Mouse (Mus musculus) midbrain, embryonic 15.5 days (tissue): ENCODE data around the gene Mpo. TPM values are rescaled to one million over a fixed set of nuclear protein-coding genes. Genes with fewer than 3 reads are reported as not detected.

Experiments used
- ATAC-seq: fragments of 200-750 bp; cut with Nextera tagmentation; replicated peaks from 2 replicates; pipeline ENCODE4 v1.8.0; 2017; ENCODE audit warnings: moderate TSS enrichment
- H3K27ac ChIP-seq: fragments of 300-500 bp; sonication (generic); 2 replicates; pipeline ENCODE4 v1.5.1; 2015; ENCODE audit warnings: mild to moderate bottlenecking, inconsistent platforms
- H3K27me3 ChIP-seq: fragments of 300-500 bp; sonication (generic); replicated peaks from 2 replicates; pipeline ENCODE4 v1.6.1; 2015; ENCODE audit warnings: inconsistent platforms
- H3K36me3 ChIP-seq: fragments of 300-500 bp; sonication (generic); replicated peaks from 2 replicates; pipeline ENCODE4 v1.6.1; 2015; ENCODE audit warnings: inconsistent platforms
- H3K4me1 ChIP-seq: fragments of 300-500 bp; sonication (generic); 2 replicates; pipeline ENCODE4 v1.6.1; 2015; ENCODE audit warnings: inconsistent platforms
- H3K4me2 ChIP-seq: fragments of 300-500 bp; sonication (generic); 2 replicates; pipeline ENCODE4 v1.6.1; 2015; ENCODE audit warnings: inconsistent platforms, mild to moderate bottlenecking, moderate library complexity
- H3K4me3 ChIP-seq: fragments of 300-500 bp; sonication (generic); 2 replicates; pipeline ENCODE4 v1.5.1; 2015; ENCODE audit warnings: mild to moderate bottlenecking, inconsistent platforms
- H3K9ac ChIP-seq: fragments of 300-500 bp; sonication (generic); 2 replicates; pipeline ENCODE4 v1.6.1; 2015; ENCODE audit warnings: mild to moderate bottlenecking, inconsistent platforms
- H3K9me3 ChIP-seq: fragments of 300-500 bp; sonication (generic); 2 replicates; pipeline ENCODE4 v1.6.1; 2016; ENCODE audit warnings: inconsistent platforms
- WGBS: fragments of 180-500 bp; shearing (Covaris S2); methylation state at CpG from one replicate; pipeline ENCODE4 v1.1.7; 2015; ENCODE audit warnings: mixed read lengths; 5-methylcytosine and 5-hydroxymethylcytosine counted together
- polyA plus RNA-seq: library from polyadenylated mRNA; unstranded; fragments of >200 nt; fragmentation: Nextera tagmentation; extraction: Ambion mirVana; gene quantifications from 2 replicates; pipeline ENCODE4 v1.2.1, GENCODE M21; 2015

The Mpo gene
- polyA plus RNA-seq, 1 experiment from 2014 or later: 0.12 TPM

DNA sequence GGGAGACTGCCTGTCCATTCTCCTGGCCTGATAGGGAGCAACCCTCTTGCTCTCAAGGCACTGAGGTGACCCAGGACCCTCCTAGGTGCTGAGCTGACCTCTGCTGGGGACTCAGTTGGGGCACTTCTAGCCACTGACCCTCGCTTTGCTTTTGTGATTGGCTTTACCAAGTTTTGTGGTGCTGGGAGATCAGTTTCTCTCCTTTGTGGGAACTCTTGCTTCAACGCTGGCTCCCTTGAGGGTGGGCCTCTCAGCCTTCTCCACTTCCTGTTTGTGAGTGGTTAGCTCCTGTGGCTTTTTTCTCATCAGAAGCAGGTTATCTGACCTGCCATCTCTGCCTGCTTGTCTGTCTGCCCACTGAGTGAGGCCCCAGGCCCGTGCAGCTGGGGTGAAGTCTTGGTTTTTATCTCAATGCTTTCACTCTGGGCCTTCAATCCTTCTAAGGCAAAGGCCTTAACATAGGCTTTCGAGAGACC is 41.9 kb upstream of the Mpo start:
- Histone ChIP-seq H3K36me3 (no peaks in the 10 kb centered on the region), H3K4me2 (no peak overlapping the region), H3K4me1 (no peaks in the 10 kb centered on the region), H3K27ac (no peak overlapping the region), H3K4me3 (no peak overlapping the region), H3K9me3 (no peaks in the 10 kb centered on the region), H3K27me3 (no peaks in the 10 kb centered on the region), H3K9ac (no peak overlapping the region)
- 68% methylated on average over 4 of the region's 4 CpGs for WGBS
- no peak for ATAC-seq

DNA sequence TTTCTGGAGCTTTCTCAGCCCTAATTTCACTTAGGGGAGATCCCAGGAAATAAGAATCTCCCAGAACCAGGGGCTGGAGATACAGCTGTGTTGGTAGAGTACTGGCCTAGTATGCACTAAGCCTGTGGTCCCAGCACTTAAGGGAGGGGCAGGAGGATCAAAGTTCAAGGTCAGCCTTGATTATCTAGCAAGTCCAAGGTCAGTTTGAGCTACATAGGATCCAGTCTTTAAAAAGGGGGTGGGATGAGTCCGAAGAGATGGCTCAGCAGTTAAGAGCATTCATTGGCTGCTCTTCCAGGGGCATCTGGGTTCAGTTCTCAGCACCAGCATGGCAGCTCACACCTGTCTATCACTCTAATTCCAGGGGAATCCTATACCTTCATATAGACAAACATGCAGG is 41.1 kb upstream of the Mpo start:
- H3K4me2 ChIP-seq: no peak overlapping the region
- no peaks in the 10 kb centered on the region for H3K36me3 ChIP-seq
- ATAC-seq: no peak
- no peak overlapping the region for H3K27ac ChIP-seq
- H3K9me3 ChIP-seq: no peaks in the 10 kb centered on the region
- 70% methylated on average over 1 of the region's 1 CpGs for WGBS
- H3K4me1 ChIP-seq: no peaks in the 10 kb centered on the region
- no peak overlapping the region for H3K9ac ChIP-seq
- no peaks in the 10 kb centered on the region for H3K27me3 ChIP-seq
- H3K4me3 ChIP-seq: no peak overlapping the region

DNA sequence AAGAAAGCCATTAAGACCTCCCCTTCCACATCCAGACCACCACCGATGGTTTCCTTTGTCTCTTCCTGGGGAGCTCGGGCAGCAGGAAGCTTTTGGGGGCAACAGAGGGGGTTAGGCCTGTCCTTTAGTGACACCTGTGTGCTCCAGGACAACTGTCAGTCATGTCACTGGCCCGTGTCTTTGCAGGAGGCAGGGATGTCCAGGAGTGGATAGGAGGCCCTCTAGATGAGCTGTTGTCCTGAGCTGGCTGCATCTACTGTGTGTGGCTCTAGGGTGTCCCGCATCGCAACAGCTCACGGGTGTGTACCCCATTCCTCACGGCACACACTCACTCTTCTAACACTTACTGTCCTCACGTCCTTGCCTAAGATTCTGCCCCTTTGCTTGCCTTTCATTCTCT is 40.1 kb upstream of the Mpo start:
- Histone ChIP-seq H3K4me3 (no peak overlapping the region), H3K9me3 (no peaks in the 10 kb centered on the region), H3K4me2 (no peak overlapping the region), H3K27me3 (no peaks in the 10 kb centered on the region), H3K36me3 (no peaks in the 10 kb centered on the region), H3K27ac (no peak overlapping the region), H3K9ac (no peak overlapping the region), H3K4me1 (no peaks in the 10 kb centered on the region)
- no peak for ATAC-seq
- 84% methylated on average over 8 of the region's 8 CpGs for WGBS

DNA sequence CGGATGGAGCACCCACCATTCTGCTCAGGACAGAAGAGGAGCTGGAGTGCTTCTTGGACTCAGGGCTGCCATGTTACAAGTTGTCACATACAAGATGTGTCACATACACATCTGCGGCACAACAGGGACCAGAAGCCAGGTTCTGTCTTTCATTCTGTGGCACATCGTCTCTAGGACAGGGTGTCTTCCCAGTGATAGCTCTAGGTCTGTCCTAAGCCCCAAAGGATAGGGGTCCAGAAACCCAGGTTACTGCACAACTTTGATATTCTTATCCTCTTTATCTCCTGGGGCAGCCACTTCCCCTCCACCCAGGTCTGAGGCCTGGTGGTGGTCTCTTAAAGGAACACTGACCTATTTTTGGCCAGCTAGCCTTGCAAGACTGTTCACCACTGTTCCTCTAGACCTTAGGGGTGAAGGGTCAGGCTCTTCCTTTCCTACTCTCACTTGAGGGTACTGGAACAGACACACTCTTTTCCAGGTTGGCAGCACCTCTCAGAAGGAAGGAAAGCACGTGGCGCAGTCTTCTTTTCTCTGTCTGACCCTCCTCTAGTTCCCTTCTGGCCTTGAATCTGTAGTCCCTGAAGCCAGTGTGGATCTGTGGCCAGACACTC is 39.4 kb upstream of the Mpo start:
- Histone ChIP-seq H3K27ac (no peak overlapping the region), H3K9ac (no peak overlapping the region), H3K9me3 (no peaks in the 10 kb centered on the region), H3K4me2 (no peak overlapping the region), H3K27me3 (no peaks in the 10 kb centered on the region), H3K36me3 (no peaks in the 10 kb centered on the region), H3K4me3 (no peak overlapping the region), H3K4me1 (no peaks in the 10 kb centered on the region)
- ATAC-seq: no peak
- 85% methylated on average over 5 of the region's 5 CpGs for WGBS

DNA sequence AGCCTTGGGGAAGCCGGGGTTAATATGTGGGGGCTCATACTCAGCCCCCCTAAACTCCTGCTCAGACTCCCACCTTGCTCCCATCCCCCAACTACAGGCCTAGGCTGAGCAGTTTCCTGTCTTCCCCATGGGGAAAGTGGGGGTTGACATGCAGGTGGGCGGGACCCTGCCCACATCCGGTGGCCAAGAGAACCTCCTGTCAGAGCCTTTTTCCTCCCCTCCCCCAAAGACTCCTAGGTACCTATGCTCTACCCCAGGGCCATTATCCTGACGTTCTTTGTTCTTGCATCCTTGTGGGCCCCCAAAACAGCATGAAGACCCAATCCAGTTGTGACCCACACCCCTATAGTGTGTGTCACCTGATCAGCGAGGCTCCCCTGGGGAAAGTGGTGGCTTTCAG is 38.8 kb upstream of the Mpo start:
- Histone ChIP-seq H3K4me1 (peaks cover 5% of the 10 kb centered on the region), H3K9me3 (no peaks in the 10 kb centered on the region), H3K4me3 (no peak overlapping the region), H3K27me3 (no peaks in the 10 kb centered on the region), H3K9ac (no peak overlapping the region), H3K27ac (no peak overlapping the region), H3K36me3 (no peaks in the 10 kb centered on the region), H3K4me2 (no peak overlapping the region)
- 82% methylated on average over 5 of the region's 5 CpGs for WGBS
- no peak for ATAC-seq

DNA sequence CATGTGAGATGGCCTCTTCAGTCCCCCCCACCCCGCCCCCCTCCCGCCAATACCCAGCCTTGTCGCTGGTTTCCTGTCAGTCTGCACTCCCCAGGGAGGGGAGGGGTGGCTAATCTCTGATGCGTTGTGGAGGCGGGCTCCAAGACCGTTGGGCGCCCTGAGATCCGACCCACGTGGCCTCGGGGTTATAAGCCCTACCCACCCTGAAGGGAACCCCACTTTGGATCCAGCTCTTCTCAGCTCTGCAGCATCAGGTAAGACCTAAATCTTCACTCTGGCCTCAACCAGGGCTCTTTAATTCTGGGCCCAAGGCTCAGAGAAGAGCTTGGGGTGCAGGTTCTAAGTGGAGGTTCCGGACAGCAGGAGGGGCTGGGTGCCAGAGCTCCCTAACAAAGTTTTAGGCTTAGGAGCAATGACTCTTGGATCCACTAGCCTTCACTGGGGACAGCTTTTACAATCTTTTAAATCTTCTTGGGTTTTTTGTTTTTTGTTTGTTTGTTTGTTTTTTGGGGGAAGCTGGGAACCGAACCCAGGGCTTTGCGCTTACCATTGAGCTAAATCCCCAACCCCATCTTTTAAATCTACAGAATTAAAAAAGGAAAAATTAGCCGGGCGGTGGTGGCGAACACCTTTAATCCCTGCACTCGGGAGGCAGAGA is 37.9 kb upstream of the Mpo start:
- Histone ChIP-seq H3K4me3 (no peak overlapping the region), H3K9ac (no peak overlapping the region), H3K36me3 (no peaks in the 10 kb centered on the region), H3K27me3 (no peaks in the 10 kb centered on the region), H3K4me2 (no peak overlapping the region), H3K27ac (no peak overlapping the region), H3K4me1 (peaks cover 11% of the 10 kb centered on the region), H3K9me3 (no peaks in the 10 kb centered on the region)
- no peak for ATAC-seq
- WGBS: 78% methylated on average over 17 of the region's 17 CpGs

DNA sequence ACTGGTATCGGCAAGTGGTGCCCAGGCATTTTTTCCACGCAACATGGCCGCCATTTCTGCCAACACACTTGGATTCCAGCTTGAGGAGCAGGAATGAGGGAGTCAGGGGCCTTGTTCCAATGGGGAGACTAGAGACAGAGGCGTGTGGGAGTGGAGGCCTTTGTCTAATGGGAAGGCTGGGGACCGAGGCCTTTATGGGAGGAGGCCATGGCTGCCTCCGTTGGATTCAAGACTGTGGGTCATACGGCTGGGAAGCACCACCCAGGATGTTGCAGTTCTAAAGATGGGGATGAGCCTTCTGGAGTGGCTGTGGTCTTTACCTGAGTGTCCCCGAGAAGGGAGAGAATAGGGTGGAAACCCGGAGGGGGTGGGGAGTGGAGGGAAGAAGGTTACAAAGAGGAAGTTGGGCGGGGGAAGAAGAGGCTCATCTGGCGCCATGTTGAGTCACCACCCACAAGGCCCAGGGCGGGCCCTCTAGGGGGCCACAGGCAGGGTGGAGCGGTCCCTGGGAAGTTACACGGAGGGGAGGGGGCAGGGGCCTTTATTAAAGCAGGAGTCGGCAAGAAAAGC is 37.0 kb upstream of the Mpo start:
- Histone ChIP-seq H3K4me1 (peaks cover 19% of the 10 kb centered on the region), H3K27me3 (no peaks in the 10 kb centered on the region), H3K36me3 (no peaks in the 10 kb centered on the region), H3K9ac (no peak overlapping the region), H3K27ac (no peak overlapping the region), H3K4me3 (no peak overlapping the region), H3K9me3 (no peaks in the 10 kb centered on the region), H3K4me2 (no peak overlapping the region)
- 84% methylated on average over 15 of the region's 15 CpGs for WGBS
- ATAC-seq: no peak

DNA sequence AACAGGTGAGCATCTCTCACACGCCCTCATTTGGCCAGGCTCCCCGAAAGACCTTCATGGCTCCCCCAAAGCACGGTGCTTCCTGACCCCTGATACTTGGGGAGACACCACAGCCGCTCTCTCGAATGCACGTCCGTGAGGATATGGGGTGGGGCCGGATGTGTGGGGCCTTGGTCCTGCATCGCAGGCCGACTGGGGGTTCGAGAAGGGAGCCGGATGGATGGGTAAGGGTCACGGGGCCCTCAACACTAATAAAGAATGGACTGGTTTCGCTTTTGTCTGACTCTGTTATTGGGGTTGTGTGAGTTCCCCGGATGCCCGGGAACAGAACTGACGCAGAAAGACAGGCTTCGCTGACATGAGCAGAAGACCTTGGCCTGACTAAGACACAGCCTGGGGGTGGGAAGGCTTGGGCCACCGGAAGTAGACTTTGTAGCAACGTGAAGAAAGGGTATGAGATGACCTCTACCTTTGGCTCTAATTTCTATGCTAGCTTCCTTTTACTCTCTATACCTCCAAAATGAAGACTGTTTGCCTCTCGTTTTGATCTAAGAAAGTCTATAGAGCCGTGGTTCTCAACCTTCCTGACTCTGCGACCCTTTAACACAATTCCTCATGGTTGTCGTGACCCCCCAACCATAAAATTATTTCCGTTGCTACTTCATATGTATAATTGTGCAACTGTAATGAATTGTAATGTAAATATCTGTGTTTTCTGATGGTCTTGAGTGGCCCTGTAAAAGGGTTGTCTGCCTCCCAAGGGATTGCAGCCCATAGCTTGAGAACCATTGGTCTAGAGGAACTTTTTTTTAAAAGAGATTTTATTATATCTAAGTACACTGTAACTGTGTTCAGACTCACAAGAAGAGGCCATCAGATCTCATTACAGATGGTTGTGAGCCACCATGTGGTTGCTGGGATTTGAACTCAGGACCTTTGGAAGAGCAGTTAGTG is 36.1 kb upstream of the Mpo start:
- H3K4me1 ChIP-seq: peaks cover 28% of the 10 kb centered on the region
- WGBS: 88% methylated on average over 25 of the region's 25 CpGs

DNA sequence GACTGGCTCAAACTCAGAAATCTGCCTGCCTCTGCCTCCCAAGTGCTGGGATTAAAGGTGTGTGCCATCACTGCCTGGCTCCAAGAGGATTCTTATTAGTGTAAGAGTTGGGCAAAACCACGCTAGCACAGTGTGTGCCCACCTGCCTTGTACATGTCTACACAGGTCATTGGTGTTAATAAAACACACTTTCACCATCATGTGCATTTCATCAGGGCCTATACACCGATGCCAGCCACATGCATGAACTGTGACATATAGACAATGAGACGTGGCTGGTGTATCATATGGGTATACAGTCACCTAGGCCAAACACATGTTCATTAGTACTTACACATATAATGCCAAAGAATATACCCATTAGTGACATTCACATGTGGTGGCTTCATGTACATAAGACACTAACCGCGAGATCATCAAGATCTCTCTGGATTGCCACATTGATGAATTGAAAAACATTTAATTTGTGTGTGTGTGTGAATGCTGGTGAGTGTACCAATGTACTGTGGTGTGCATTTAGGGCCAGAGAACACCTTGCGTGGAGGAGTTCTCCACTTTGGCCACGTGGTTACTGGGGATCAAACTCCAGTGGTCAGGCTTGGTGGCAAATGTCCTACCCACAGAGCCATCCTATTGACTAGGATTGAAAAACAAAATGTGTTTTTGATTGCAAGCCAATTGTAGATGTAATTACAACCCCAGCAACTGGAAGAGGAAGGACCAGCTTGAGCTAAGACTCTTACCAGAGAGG is 35.0 kb upstream of the Mpo start:
- 78% methylated on average over 7 of the region's 7 CpGs for WGBS
- Histone ChIP-seq H3K4me1 (peaks cover 39% of the 10 kb centered on the region), H3K27me3 (no peaks in the 10 kb centered on the region)

More for the DNA sequence above, 36.1 kb upstream of the Mpo start:
- H3K9ac ChIP-seq: no peak overlapping the region
- H3K27ac ChIP-seq: no peak overlapping the region
- H3K4me2 ChIP-seq: no peak overlapping the region
- H3K4me3 ChIP-seq: no peak overlapping the region
- no peaks in the 10 kb centered on the region for H3K36me3 ChIP-seq
- no peak for ATAC-seq
- no peaks in the 10 kb centered on the region for H3K27me3 ChIP-seq
- no peaks in the 10 kb centered on the region for H3K9me3 ChIP-seq

DNA sequence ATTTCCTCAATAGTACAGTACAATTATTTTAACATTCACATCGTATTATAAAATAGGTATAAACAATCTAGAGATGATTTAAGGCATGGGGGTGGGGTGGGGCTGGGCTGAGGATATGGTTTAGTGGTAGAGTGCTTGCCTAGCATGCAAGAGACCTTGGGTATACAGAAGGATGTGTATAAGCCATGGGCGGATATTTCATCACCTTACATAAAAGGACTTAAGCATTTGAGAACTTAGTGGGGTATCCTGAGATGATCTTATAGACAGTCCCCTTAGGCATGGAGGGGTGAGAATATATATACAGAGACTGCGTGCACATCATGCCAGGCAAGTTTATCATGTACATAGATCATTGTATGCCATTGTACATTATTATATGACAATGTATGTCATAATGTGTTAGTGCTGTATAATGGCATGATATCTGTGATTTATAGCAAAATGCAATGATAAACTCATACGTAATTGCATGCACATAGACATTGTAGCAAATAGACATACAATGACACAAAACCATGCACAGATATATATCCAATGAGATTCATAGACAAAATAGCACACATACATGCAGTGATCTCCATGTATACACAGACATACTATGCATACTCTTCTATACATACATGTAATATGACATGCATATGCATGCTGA is 34.3 kb upstream of the Mpo start:
- WGBS: 77% methylated on average over 4 of the region's 4 CpGs
- H3K27me3 ChIP-seq: no peaks in the 10 kb centered on the region
- H3K4me3 ChIP-seq: peak overlapping the region; percentile 63; the same call in 1 of the 2 replicates
- no peaks in the 10 kb centered on the region for H3K36me3 ChIP-seq
- ATAC-seq: no peak
- no peak overlapping the region for H3K9ac ChIP-seq
- peaks cover 41% of the 10 kb centered on the region for H3K4me1 ChIP-seq
- H3K27ac ChIP-seq: peak overlapping the region; percentile 95; the same call in 1 of the 2 replicates
- H3K4me2 ChIP-seq: no peak overlapping the region
- no peaks in the 10 kb centered on the region for H3K9me3 ChIP-seq

More for the DNA sequence above, 35.0 kb upstream of the Mpo start:
- H3K4me2 ChIP-seq: no peak overlapping the region
- no peak overlapping the region for H3K4me3 ChIP-seq
- no peak overlapping the region for H3K9ac ChIP-seq
- H3K36me3 ChIP-seq: no peaks in the 10 kb centered on the region
- no peaks in the 10 kb centered on the region for H3K9me3 ChIP-seq
- no peak overlapping the region for H3K27ac ChIP-seq
- no peak for ATAC-seq

DNA sequence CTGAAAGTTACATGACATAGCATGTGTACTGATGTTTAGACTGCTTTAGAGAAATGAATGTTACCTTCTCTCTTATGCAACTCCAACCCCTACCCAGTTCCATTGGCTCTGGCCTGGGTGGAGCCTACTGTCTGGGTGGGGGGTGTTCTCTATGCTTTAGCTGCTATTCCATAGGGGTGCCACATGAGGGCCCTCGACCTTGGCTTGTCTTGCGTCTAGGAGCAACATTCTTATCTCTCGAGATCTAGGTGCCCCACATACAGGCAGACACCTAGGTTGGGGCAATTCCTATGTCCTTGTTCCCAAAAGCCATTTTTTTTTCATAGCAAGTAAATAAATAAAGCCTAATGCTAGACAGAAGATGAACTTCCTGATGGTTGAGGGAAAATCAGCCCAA is 33.8 kb upstream of the Mpo start:
- no peaks in the 10 kb centered on the region for H3K9me3 ChIP-seq
- ATAC-seq: no peak
- no peaks in the 10 kb centered on the region for H3K27me3 ChIP-seq
- peak overlapping the region; percentile 91 for H3K4me2 ChIP-seq
- H3K9ac ChIP-seq: peak overlapping the region; percentile 74
- H3K27ac ChIP-seq: peak overlapping the region; percentile 95
- peak overlapping the region; percentile 63 for H3K4me3 ChIP-seq
- WGBS: 3% methylated on average over 3 of the region's 3 CpGs
- no peaks in the 10 kb centered on the region for H3K36me3 ChIP-seq
- peaks cover 42% of the 10 kb centered on the region for H3K4me1 ChIP-seq
